Mouse (Mus musculus): ENCODE results near the gene Tlk1.

GRCm38 (mm10) chr2:70735534-70735933, 90.0 kb downstream of the Tlk1 start:
- TF ChIP-seq CTCF (conservative IDR thresholded peaks at IDR 0.05; ENCODE audit: insufficient read depth, insufficient read length, low read depth, low read length) (no peak), POLR2A (IDR thresholded peaks at IDR 0.05; ENCODE audit: low read depth, low read length) (no peak)
